Mouse (Mus musculus) heart, embryonic 11.5 days (tissue): ENCODE data around the gene Ltbr. TPM values are rescaled to one million over a fixed set of nuclear protein-coding genes. Genes with fewer than 3 reads are reported as not detected.
A peak's percentile ranks its signal among the peaks of the same experiment; 100 is the strongest.
"Not testable (repeated sequence)": the region's sequence is repeated elsewhere in the genome, so short reads cannot be mapped to it uniquely, and the experiment has no call there.

Experiments
- ATAC-seq: fragments of 200-750 bp; cut with Nextera tagmentation; replicated peaks from 2 replicates; pipeline ENCODE4 v1.8.0; 2017; ENCODE audit warnings: moderate library complexity; ENCODE audit not compliant: insufficient number of reproducible peaks, low FRiP score, low TSS enrichment
- H3K27ac ChIP-seq: fragments of 300-500 bp; sonication (generic); 2 replicates; pipeline ENCODE4 v1.5.1; 2014; ENCODE audit warnings: mild to moderate bottlenecking, low read depth, low read length
- H3K27me3 ChIP-seq: fragments of 300-500 bp; sonication (generic); 2 replicates; pipeline ENCODE4 v1.6.1; 2014; ENCODE audit warnings: mild to moderate bottlenecking, low read length, mixed read lengths; ENCODE audit not compliant: control insufficient read depth, insufficient read depth
- H3K36me3 ChIP-seq: fragments of 300-500 bp; sonication (generic); 2 replicates; pipeline ENCODE4 v1.6.1; 2014; ENCODE audit warnings: mild to moderate bottlenecking, low read length, moderate library complexity, mixed read lengths; ENCODE audit not compliant: control insufficient read depth, insufficient read depth
- H3K4me1 ChIP-seq: fragments of 300-500 bp; sonication (generic); 2 replicates; pipeline ENCODE4 v1.6.1; 2014; ENCODE audit warnings: low read length; ENCODE audit not compliant: control insufficient read depth, insufficient read depth
- H3K4me2 ChIP-seq: fragments of 300-500 bp; sonication (generic); 2 replicates; pipeline ENCODE4 v1.6.1; 2014; ENCODE audit warnings: mild to moderate bottlenecking, moderate library complexity
- H3K4me3 ChIP-seq: fragments of 300-500 bp; sonication (generic); 2 replicates; pipeline ENCODE4 v1.5.1; 2014; ENCODE audit warnings: low read depth, low read length
- H3K9ac ChIP-seq: fragments of 300-500 bp; sonication (generic); 2 replicates; pipeline ENCODE4 v1.6.1; 2014; ENCODE audit warnings: mild to moderate bottlenecking, low read depth, low read length, moderate library complexity
- H3K9me3 ChIP-seq: fragments of 300-500 bp; sonication (generic); replicated peaks from 2 replicates; pipeline ENCODE4 v1.6.1; 2016; ENCODE audit warnings: low read length; ENCODE audit not compliant: control insufficient read depth
- WGBS: fragments of 180-500 bp; shearing (Covaris S2); extraction: QIAGEN DNeasy Blood & Tissue Kit; methylation state at CpG from one replicate; pipeline ENCODE4 v1.1.7; 2014; ENCODE audit not compliant: insufficient replicate concordance; 5-methylcytosine and 5-hydroxymethylcytosine counted together
- polyA plus RNA-seq: library from polyadenylated mRNA; unstranded; fragments of >200 nt; fragmentation: Nextera tagmentation; extraction: Ambion mirVana; gene quantifications from 2 replicates; pipeline ENCODE4 v1.2.1, GENCODE M21; 2014

Ltbr gene
- polyA plus RNA-seq, 1 experiment from 2014 or later: 35.0 TPM

GRCm38 (mm10) chr6:125282721-125283120 lies 31.0 kb downstream of the Ltbr start:
- WGBS: 84% methylated on average over 13 of the region's 13 CpGs
- not testable (repeated sequence) for H3K36me3 ChIP-seq, H3K27ac ChIP-seq, ATAC-seq, H3K4me3 ChIP-seq, H3K4me2 ChIP-seq, H3K9ac ChIP-seq, H3K9me3 ChIP-seq, H3K27me3 ChIP-seq, H3K4me1 ChIP-seq

GRCm38 (mm10) chr6:125279729-125280128 lies 34.0 kb downstream of the Ltbr start:
- Histone ChIP-seq H3K27ac (no peak overlapping the region), H3K4me2 (no peak overlapping the region), H3K9ac (no peak overlapping the region), H3K4me1 (no peaks in the 10 kb centered on the region), H3K27me3 (no peaks in the 10 kb centered on the region), H3K36me3 (no peaks in the 10 kb centered on the region), H3K4me3 (no peak overlapping the region), H3K9me3 (no peaks in the 10 kb centered on the region)
- WGBS: 59% methylated on average over 8 of the region's 8 CpGs
- no peak for ATAC-seq

GRCm38 (mm10) chr6:125274841-125275563 lies 38.7 kb downstream of the Ltbr start:
- Histone ChIP-seq H3K27ac (no peak overlapping the region), H3K36me3 (no peaks in the 10 kb centered on the region), H3K27me3 (no peaks in the 10 kb centered on the region), H3K4me1 (no peaks in the 10 kb centered on the region), H3K9me3 (no peaks in the 10 kb centered on the region), H3K4me2 (no peak overlapping the region), H3K9ac (no peak overlapping the region), H3K4me3 (no peak overlapping the region)
- no peak for ATAC-seq
- WGBS: 60% methylated on average over 15 of the region's 15 CpGs

GRCm38 (mm10) chr6:125272228-125272785 lies 41.4 kb downstream of the Ltbr start:
- WGBS: 72% methylated on average over 10 of the region's 10 CpGs
- no peaks in the 10 kb centered on the region for H3K36me3 ChIP-seq

GRCm38 (mm10) chr6:125271455-125272227 lies 42.0 kb downstream of the Ltbr start:
- Histone ChIP-seq H3K27ac (no peak overlapping the region), H3K4me1 (no peaks in the 10 kb centered on the region), H3K4me3 (peak overlapping the region; percentile 8; the same call in 1 of the 2 replicates)

More at GRCm38 (mm10) chr6:125272228-125272785, 41.4 kb downstream of the Ltbr start:
- no peak overlapping the region for H3K9ac ChIP-seq
- no peaks in the 10 kb centered on the region for H3K9me3 ChIP-seq
- H3K27me3 ChIP-seq: no peaks in the 10 kb centered on the region
- H3K4me2 ChIP-seq: peak overlapping the region; percentile 10; the same call in 1 of the 2 replicates
- no peaks in the 10 kb centered on the region for H3K4me1 ChIP-seq
- no peak for ATAC-seq
- no peak overlapping the region for H3K4me3 ChIP-seq
- no peak overlapping the region for H3K27ac ChIP-seq

GRCm38 (mm10) chr6:125268799-125269198 lies 44.9 kb downstream of the Ltbr start:
- no peaks in the 10 kb centered on the region; the same call in 1 of the 2 replicates for H3K27me3 ChIP-seq
- H3K36me3 ChIP-seq: no peaks in the 10 kb centered on the region
- H3K9ac ChIP-seq: no peak overlapping the region
- H3K4me3 ChIP-seq: no peak overlapping the region
- no peak for ATAC-seq
- no peak overlapping the region for H3K4me2 ChIP-seq
- H3K9me3 ChIP-seq: no peaks in the 10 kb centered on the region
- no peaks in the 10 kb centered on the region for H3K4me1 ChIP-seq
- no peak overlapping the region for H3K27ac ChIP-seq
- WGBS: 52% methylated on average over 6 of the region's 6 CpGs

More at GRCm38 (mm10) chr6:125271455-125272227, 42.0 kb downstream of the Ltbr start:
- peak; percentile 64; the same call in 1 of the 2 replicates for ATAC-seq
- H3K9ac ChIP-seq: 0 out of 2 replicates have a peak overlapping the region, but pooled peaks have one; percentile 34
- H3K36me3 ChIP-seq: no peaks in the 10 kb centered on the region
- no peaks in the 10 kb centered on the region for H3K27me3 ChIP-seq
- 18% methylated on average over 17 of the region's 17 CpGs for WGBS
- peak overlapping the region; percentile 50 for H3K4me2 ChIP-seq
- H3K9me3 ChIP-seq: no peaks in the 10 kb centered on the region

- H3K9me3 ChIP-seq: no peaks in the 10 kb centered on the region
- no peak overlapping the region for H3K4me2 ChIP-seq
- ATAC-seq: no peak
- 72% methylated on average over 3 of the region's 3 CpGs for WGBS
- H3K4me3 ChIP-seq: no peak overlapping the region
- H3K4me1 ChIP-seq: no peaks in the 10 kb centered on the region
- no peaks in the 10 kb centered on the region; the same call in 1 of the 2 replicates for H3K27me3 ChIP-seq
- no peak overlapping the region for H3K9ac ChIP-seq
- no peaks in the 10 kb centered on the region for H3K36me3 ChIP-seq
- H3K27ac ChIP-seq: no peak overlapping the region
Measured at GRCm38 (mm10) chr6:125267469-125267868, 46.2 kb downstream of the Ltbr start.

GRCm38 (mm10) chr6:125266600-125266999 lies 47.1 kb downstream of the Ltbr start:
- not testable (repeated sequence) for H3K36me3 ChIP-seq, H3K27me3 ChIP-seq, ATAC-seq, H3K27ac ChIP-seq, H3K9ac ChIP-seq, H3K4me1 ChIP-seq, H3K9me3 ChIP-seq, H3K4me2 ChIP-seq, H3K4me3 ChIP-seq
- 59% methylated on average over 6 of the region's 6 CpGs for WGBS
